Mouse (Mus musculus) cerebellum, postnatal 36 days (tissue): ENCODE results near the gene Fndc4.

Source experiments
- DNase-seq, 2 experiments: peaks; one replicate each; pipeline ENCODE4 v3.0.0; 2021 to 2022; ENCODE audit warnings: mixed read lengths in 2 of 2

Gene Fndc4

GRCm38 (mm10) chr5:31295606-31296141 is at the start of gene Fndc4:
Gene Fndc4 (minus strand): TSS chr5:31296080.
- peak; percentile 63 to 73 for DNase-seq

GRCm38 (mm10) chr5:31328255-31328654 is 32.4 kb upstream of the Fndc4 start:
- DNase-seq = peak; percentile 54 to 70

- peak in 1 of 2 experiments; percentile 3 for DNase-seq
Observed at GRCm38 (mm10) chr5:31326850-31327249, 31.0 kb upstream of the Fndc4 start.

GRCm38 (mm10) chr5:31324085-31324484 is 28.2 kb upstream of the Fndc4 start:
- DNase-seq = no peak

GRCm38 (mm10) chr5:31322776-31323175 is 26.9 kb upstream of the Fndc4 start:
- no peak for DNase-seq

GRCm38 (mm10) chr5:31312806-31313205 is 16.9 kb upstream of the Fndc4 start:
- DNase-seq = no peak

GRCm38 (mm10) chr5:31303093-31303492 is 7.2 kb upstream of the Fndc4 start:
- no peak for DNase-seq

- no peak for DNase-seq
Observed at GRCm38 (mm10) chr5:31301866-31302265, 6.0 kb upstream of the Fndc4 start.

GRCm38 (mm10) chr5:31298486-31298885 is 2.6 kb upstream of the Fndc4 start:
- no peak for DNase-seq

GRCm38 (mm10) chr5:31297981-31298380 is 2.1 kb upstream of the Fndc4 start:
- DNase-seq = no peak

GRCm38 (mm10) chr5:31297047-31297757 is 1.3 kb upstream of the Fndc4 start, which contains the start of gene Gckr:
Gene Gckr (plus strand): TSS chr5:31297443.
- no peak for DNase-seq

GRCm38 (mm10) chr5:31294964-31295605 is 795 bp downstream of the Fndc4 start:
- peak; percentile 21 to 32 for DNase-seq

GRCm38 (mm10) chr5:31291361-31291688 is 4.6 kb downstream of the Fndc4 start:
- no peak for DNase-seq

- DNase-seq = peak; percentile 95 to 96
Observed at GRCm38 (mm10) chr5:31290521-31291360, 5.1 kb downstream of the Fndc4 start, which contains the start of gene Ift172. Gene Ift172 (minus strand): TSS chr5:31291116.

GRCm38 (mm10) chr5:31289626-31290230 is 6.2 kb downstream of the Fndc4 start:
- DNase-seq = no peak

GRCm38 (mm10) chr5:31288655-31289054 is 7.2 kb downstream of the Fndc4 start:
- no peak for DNase-seq

- no peak for DNase-seq
Observed at GRCm38 (mm10) chr5:31288225-31288624, 7.7 kb downstream of the Fndc4 start.

GRCm38 (mm10) chr5:31279245-31279988 is 16.5 kb downstream of the Fndc4 start:
- DNase-seq = no peak

- DNase-seq = no peak
Observed at GRCm38 (mm10) chr5:31273018-31273417, 22.9 kb downstream of the Fndc4 start.

GRCm38 (mm10) chr5:31267686-31268085 is 28.2 kb downstream of the Fndc4 start:
- DNase-seq = no peak

- DNase-seq = peak; percentile 30 to 57
Observed at GRCm38 (mm10) chr5:31266101-31266500, 29.8 kb downstream of the Fndc4 start.

- DNase-seq = no peak
Observed at GRCm38 (mm10) chr5:31257616-31258015, 38.3 kb downstream of the Fndc4 start.
